Comparison of ENCODE assay signal across 8 mouse cellular contexts in the genomic region with DNA sequence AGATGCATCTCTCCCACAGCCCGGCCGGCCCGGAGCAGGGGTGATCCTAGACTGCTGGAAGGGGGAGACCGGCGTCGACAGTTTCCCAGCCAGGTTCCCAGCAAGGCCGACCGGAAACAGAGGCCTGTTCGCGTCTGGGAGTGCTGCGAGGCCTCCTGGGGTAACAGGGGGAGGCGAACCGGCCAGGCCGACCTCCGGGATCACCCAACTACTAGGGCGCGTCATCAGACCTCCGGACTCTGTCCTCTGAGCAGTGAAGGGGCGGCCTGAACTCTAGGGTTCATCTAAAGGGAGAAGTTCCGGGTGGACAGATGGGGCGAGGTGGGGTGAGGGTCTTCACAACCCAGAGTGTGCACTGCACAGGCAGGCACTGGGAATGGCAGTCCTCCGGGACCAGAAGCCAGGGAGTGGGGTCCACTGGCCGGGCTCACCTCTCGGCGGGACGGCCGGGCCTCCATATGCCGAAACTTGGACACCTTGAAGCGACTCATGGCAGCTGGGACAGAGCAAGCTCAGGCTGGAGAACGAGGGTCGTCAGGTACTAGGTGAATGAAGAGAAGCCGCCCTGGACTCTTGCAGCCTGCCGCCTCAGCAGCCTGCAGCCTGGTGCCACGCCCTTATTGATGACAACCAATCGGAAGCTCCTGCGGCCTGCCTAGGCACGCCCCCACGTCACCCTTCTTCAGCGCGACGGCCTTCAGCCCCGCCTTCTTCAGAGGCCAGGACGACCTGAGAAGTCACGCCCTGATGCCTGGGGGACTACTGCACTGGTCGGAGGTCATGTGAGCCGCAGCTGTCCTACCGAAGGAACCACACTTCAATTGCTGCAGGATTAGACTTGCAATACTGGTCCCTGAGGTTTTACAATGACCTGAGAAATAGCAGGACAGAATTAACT. TPM values are rescaled to one million over a fixed set of nuclear protein-coding genes. Genes with fewer than 3 reads are reported as not detected.
A peak's percentile ranks its signal among the peaks of the same experiment; 100 is the strongest.
DNase-seq lines count a peak whose midpoint lies in the region; ATAC-seq and TF ChIP-seq lines count a peak whose summit lies in the region.

A gene (minus strand): TSS at position 657 of the 898 bp plus-strand sequence.

- ATAC-seq in common myeloid progenitor, adult 5-6 weeks (replicated peaks; ENCODE audit: low read depth, poor library complexity, severe bottlenecking) = peak; percentile 80
- peak; percentile 90 for ATAC-seq in hindbrain, postnatal 0 days
- peak; percentile 86 for ATAC-seq in megakaryocyte, adult 5-6 weeks (ENCODE audit: poor library complexity, severe bottlenecking)

- H3K4me2 ChIP-seq in hindbrain, postnatal 0 days (ENCODE audit: low read depth, low read length) = peak within 1 kb of the TSS; percentile 81

- peak; percentile 99 for DNase-seq in ZHBTc4 (ENCODE audit: low read depth, low spot score)
- peak; percentile 95 for DNase-seq in gastrocnemius, adult 2 months
- peak; percentile 93 for DNase-seq in hindbrain, postnatal 0 days (ENCODE audit: low spot score)
- peak; percentile 78 to 89 for DNase-seq in left cerebral cortex, adult 2 months (ENCODE audit: extremely low spot score in 1 of 2, low spot score in 2 of 2)
- peak; percentile 86 to 88 for DNase-seq in right cerebral cortex, adult 2 months (ENCODE audit: low spot score in 2 of 2)
- DNase-seq in urinary bladder, postnatal 14 days (ENCODE audit: low spot score) = peak; percentile 90

- no peaks in the 10 kb centered on the region for H3K27me3 ChIP-seq in hindbrain, postnatal 0 days (ENCODE audit: insufficient read depth, low read length)

- WGBS in hindbrain, postnatal 0 days = 2% methylated on average over 47 of the region's 47 CpGs

- no peak for TF ChIP-seq CTCF in gastrocnemius, adult 2 months (IDR thresholded peaks at IDR 0.05)
- TF ChIP-seq CTCF in hindbrain, postnatal 0 days (IDR thresholded peaks at IDR 0.05; ENCODE audit: low read depth) = 0 out of 2 replicates have a peak, but pooled peaks have one; percentile 1
- TF ChIP-seq CTCF in left cerebral cortex, adult 2 months (IDR thresholded peaks at IDR 0.05) = no peak

- peak within 1 kb of the TSS; percentile 66 for H3K9ac ChIP-seq in hindbrain, postnatal 0 days (replicated peaks; ENCODE audit: low read length)

- peak within 1 kb of the TSS; percentile 84 for H3K4me3 ChIP-seq in gastrocnemius, adult 2 months
- H3K4me3 ChIP-seq in hindbrain, postnatal 0 days (ENCODE audit: low read length) = peak within 1 kb of the TSS; percentile 62
- peak within 1 kb of the TSS; percentile 87 for H3K4me3 ChIP-seq in left cerebral cortex, adult 2 months

- peak within 1 kb of the TSS; percentile 84 for H3K27ac ChIP-seq in gastrocnemius, adult 2 months
- peak within 1 kb of the TSS; percentile 52 for H3K27ac ChIP-seq in hindbrain, postnatal 0 days
- H3K27ac ChIP-seq in left cerebral cortex, adult 2 months = peak within 1 kb of the TSS; percentile 73

- H3K36me3 ChIP-seq in hindbrain, postnatal 0 days (ENCODE audit: insufficient read depth, low read length) = peaks cover 15% of the 10 kb centered on the region

- peaks cover 4% of the 10 kb centered on the region for H3K4me1 ChIP-seq in hindbrain, postnatal 0 days (ENCODE audit: insufficient read depth, low read length)

- no peaks in the 10 kb centered on the region for H3K9me3 ChIP-seq in hindbrain, postnatal 0 days (ENCODE audit: low read length)

- intact Hi-C loops in gastrocnemius, adult 2 months (cut with DNase I) = no loop called here
- intact Hi-C loops in left cerebral cortex, adult 2 months (cut with DNase I) = no loop called here

RNA-seq across cellular contexts. Expression of the gene that starts here (rescaled TPM):
- 22.7 and 35.4 TPM in 2 replicates for total RNA-seq in common myeloid progenitor, adult 5-6 weeks (2017)
- 10 to 100 TPM; 12.1 to 13.6 TPM for total RNA-seq in gastrocnemius, adult 2 months (2021)
- 41.4 and 43.3 TPM in 2 replicates for total RNA-seq in hindbrain, postnatal 0 days (2014; rRNA removed)
- polyA plus RNA-seq in hindbrain, postnatal 0 days (2015; fragmentation: Nextera tagmentation; extraction: Ambion mirVana) = 29.1 and 30.2 TPM in 2 replicates
- 10 to 100 TPM; 76.7 to 92.0 TPM for total RNA-seq in left cerebral cortex, adult 2 months (2021)
- total RNA-seq in megakaryocyte, adult 5-6 weeks (2015) = 68.6 and 74.5 TPM in 2 replicates
- total RNA-seq in megakaryocyte, adult 5-6 weeks (2017) = 40.2 and 49.1 TPM in 2 replicates

Comparison
In these comparisons a context has a peak if more than half of its experiments do, and no peak if none do; other contexts are left out.
1. Peak in every context shown above with its lines: DNase-seq, ATAC-seq, H3K4me3 ChIP-seq and H3K27ac ChIP-seq.